Mouse (Mus musculus): ENCODE measurements around the gene Tmem139. TPM values are rescaled to one million over a fixed set of nuclear protein-coding genes. Genes with fewer than 3 reads are reported as not detected.

The Tmem139 gene
- 0.12 TPM in 1 of 2 replicates, not detected in the other for polyA plus RNA-seq (2015; fragmentation: Nextera tagmentation; extraction: Ambion mirVana)

DNA sequence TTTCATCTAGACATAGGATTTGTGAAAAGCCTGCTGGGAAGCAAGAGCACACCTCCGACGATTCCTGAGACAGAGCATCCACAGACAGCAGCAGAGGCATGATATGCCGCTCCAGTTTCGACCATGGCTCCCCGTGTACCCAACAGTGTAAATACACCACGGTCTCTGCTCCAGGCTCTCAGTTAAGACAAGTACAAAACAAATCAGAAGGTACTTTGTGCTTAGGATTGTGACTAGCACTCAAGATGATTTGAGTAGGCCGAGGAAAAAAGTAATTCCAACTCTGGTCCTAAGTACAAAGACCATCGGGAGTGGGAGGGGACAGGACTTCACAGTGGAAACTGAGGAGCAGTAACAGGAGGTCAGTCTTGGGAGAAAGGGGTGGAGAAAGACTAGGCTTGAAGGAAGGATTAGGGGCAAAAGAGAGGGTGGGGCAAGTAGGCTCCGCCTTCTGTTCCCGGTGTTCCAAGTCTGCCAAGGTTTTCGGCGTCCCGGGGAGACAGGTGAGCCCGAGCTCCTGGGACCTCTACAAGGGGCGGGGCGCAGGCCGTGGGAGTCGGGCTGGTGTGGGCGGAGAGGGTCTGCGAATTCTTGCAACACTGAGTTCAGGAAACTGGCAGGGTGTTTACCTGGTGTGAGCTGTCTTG is at the start of gene Tmem139:
Tmem139 (plus strand) TSS at position 447 of the 647 bp plus-strand sequence.
- Histone ChIP-seq H3K4me1 (replicated peaks) (peaks cover 38% of the 10 kb centered on the region), H3K4me2 (peak within 1 kb of the TSS; percentile 29; the same call in 1 of the 2 replicates), H3K9me3 (replicated peaks) (no peaks in the 10 kb centered on the region), H3K4me3 (replicated peaks) (no peak within 1 kb of the TSS), H3K27ac (no peak within 1 kb of the TSS), H3K36me3 (no peaks in the 10 kb centered on the region), H3K27me3 (no peaks in the 10 kb centered on the region), H3K9ac (no peak within 1 kb of the TSS; the same call in 1 of the 2 replicates)
- no peak for DNase-seq
- 32% methylated on average over 20 of the region's 20 CpGs for WGBS (ENCODE audit: insufficient replicate concordance)
- ATAC-seq (ENCODE audit: low read depth) = no peak

DNA sequence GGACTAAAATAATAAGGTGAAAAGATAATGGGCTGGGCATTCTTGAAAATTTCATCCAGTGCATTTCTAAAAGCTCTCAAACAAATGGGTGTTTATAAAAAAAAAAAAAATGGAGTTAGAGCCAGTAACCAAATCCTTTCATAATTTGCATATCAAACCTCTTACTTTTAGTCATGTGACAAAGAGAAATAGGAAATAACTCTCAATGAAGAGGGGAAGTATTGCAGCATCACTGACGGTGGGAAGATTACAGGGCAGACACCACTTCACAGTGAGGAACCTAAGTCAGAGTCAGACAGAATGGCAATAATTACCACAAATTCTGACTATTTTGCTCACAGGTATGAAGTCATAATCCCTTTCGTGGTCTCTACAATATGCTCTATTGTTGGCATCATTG is 46.7 kb upstream of the Tmem139 start, which contains the start of gene Tas2r144:
Tas2r144 (plus strand) TSS at position 301 of the 400 bp plus-strand sequence.
- H3K4me3 ChIP-seq (replicated peaks) = no peak within 1 kb of the TSS
- ATAC-seq (ENCODE audit: low read depth) (no peak), DNase-seq (no peak)
- H3K9me3 ChIP-seq (replicated peaks) = no peaks in the 10 kb centered on the region
- 53% methylated on average over 2 of the region's 2 CpGs for WGBS (ENCODE audit: insufficient replicate concordance)
- H3K27ac ChIP-seq = no peak within 1 kb of the TSS
- H3K36me3 ChIP-seq = no peaks in the 10 kb centered on the region
- no peak within 1 kb of the TSS for H3K4me2 ChIP-seq
- no peak within 1 kb of the TSS for H3K9ac ChIP-seq
- H3K27me3 ChIP-seq = no peaks in the 10 kb centered on the region
- H3K4me1 ChIP-seq (replicated peaks) = no peaks in the 10 kb centered on the region

DNA sequence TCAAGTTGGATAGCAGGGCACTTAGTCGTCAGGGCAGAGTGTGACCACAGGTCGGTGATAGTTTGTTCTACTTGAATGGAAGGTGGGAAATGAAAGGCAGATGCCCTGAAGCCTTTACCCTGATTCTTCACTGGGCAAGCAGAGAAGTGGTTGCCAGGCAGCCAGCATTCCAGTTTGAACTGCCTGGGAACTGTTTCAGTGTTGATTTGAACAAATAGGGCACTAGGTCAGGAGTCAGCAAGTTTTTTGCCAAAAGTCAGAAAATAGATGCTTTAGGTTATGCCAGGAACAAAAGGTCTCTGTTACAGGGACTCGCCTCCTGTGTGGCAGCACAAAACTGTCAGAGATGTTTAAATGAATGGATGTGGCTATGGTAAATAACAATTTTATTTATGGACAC is 39.5 kb upstream of the Tmem139 start:
- no peak overlapping the region for H3K9ac ChIP-seq
- no peaks in the 10 kb centered on the region for H3K27me3 ChIP-seq
- H3K4me2 ChIP-seq = no peak overlapping the region
- DNase-seq (no peak), ATAC-seq (ENCODE audit: low read depth) (no peak)
- no peak overlapping the region for H3K27ac ChIP-seq
- H3K9me3 ChIP-seq (replicated peaks) = no peaks in the 10 kb centered on the region
- H3K4me1 ChIP-seq (replicated peaks) = no peaks in the 10 kb centered on the region
- H3K36me3 ChIP-seq = no peaks in the 10 kb centered on the region
- 47% methylated on average over 3 of the region's 3 CpGs for WGBS (ENCODE audit: insufficient replicate concordance)
- H3K4me3 ChIP-seq (replicated peaks) = no peak overlapping the region

DNA sequence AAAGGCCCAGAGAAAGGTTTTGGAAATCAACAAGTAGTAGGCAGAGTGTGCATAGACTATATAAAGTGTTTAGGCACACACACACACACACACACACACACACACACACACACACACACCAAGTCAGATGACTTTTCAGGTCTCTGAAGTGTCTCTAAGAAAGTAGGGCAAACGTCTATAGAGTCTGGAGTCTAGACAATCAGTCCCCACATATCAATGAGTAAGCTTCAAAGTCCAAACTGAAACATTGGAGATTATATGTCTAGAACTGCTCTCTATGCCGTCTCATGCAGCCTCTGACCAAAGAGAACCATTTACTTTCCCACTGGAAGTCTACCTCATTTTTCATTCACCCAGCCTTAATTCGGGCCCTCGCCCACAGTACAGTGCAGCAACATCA is 36.7 kb upstream of the Tmem139 start:
- no peak overlapping the region for H3K9ac ChIP-seq
- no peaks in the 10 kb centered on the region for H3K27me3 ChIP-seq
- H3K4me3 ChIP-seq (replicated peaks) = no peak overlapping the region
- ATAC-seq (ENCODE audit: low read depth) = no peak
- no peaks in the 10 kb centered on the region for H3K36me3 ChIP-seq
- H3K9me3 ChIP-seq (replicated peaks) = no peaks in the 10 kb centered on the region
- no peaks in the 10 kb centered on the region for H3K4me1 ChIP-seq (replicated peaks)
- WGBS (ENCODE audit: insufficient replicate concordance) = 48% methylated on average over 4 of the region's 4 CpGs
- no peak overlapping the region for H3K4me2 ChIP-seq
- H3K27ac ChIP-seq = no peak overlapping the region
- no peak for DNase-seq

DNA sequence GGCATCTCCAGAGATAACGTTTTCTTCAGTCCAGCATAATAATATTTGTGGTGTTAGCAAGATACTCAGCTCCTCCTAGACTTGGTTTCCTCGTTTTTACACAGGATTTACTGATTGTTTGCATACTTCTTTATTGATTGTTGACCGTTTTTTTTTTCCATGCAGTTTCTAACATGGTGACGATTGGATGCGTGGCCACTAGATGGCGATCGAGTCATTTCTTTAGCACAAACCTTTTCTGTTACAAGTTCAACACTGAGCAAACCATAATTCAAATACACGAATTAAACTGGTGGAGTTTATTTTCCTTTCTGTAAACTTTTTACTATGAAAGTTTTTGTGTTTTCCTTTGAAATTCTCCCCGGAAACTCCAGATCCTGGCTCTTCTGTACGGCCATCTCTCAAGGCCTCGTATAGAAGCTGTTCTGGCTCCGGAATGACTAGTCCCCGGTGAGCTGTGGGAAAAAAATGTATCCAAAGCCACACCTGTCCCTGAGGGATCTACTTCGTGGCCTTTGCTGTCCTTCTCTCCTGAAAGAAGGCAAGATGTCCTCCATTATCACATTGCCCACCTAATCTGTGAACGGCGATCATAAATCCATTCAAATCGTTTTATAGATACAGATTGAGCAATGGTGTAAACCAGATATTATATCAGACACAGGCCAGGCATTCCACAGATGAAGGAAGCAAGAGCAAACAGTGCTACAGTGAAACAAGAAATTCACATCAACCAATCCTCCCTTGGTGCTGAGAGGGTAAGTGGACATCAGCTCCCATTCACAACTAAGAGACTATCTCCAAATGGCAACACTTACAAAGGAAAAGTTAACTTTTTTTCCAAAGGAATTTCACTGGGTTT is 34.3 kb upstream of the Tmem139 start:
- Histone ChIP-seq H3K36me3 (no peaks in the 10 kb centered on the region), H3K27me3 (no peaks in the 10 kb centered on the region), H3K9ac (no peak overlapping the region), H3K4me2 (no peak overlapping the region), H3K9me3 (replicated peaks) (no peaks in the 10 kb centered on the region), H3K4me1 (replicated peaks) (no peaks in the 10 kb centered on the region), H3K4me3 (replicated peaks) (no peak overlapping the region), H3K27ac (no peak overlapping the region)
- DNase-seq (peak; percentile 24), ATAC-seq (ENCODE audit: low read depth) (no peak)
- WGBS (ENCODE audit: insufficient replicate concordance) = 31% methylated on average over 17 of the region's 17 CpGs

DNA sequence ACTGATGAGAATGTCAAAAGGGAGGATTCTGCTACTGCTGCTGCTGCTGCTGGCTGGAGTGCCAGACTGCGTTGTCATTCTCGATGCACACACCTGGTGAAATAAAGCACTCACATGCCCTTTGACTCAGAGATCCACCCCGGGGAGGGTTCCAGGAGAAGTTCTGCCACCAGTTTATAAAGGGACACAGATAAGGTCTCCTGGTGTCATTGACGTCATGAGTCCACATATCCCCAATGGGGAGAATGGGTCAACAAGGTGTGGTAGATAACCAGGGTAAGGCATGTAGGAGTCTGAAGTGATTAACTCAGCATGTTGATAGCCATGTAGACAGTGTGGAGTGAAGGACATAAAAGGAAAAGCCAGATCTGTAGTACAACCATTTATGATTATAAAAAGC is 32.2 kb upstream of the Tmem139 start:
- no peak overlapping the region for H3K4me3 ChIP-seq (replicated peaks)
- no peaks in the 10 kb centered on the region for H3K27me3 ChIP-seq
- no peak overlapping the region for H3K4me2 ChIP-seq
- ATAC-seq (ENCODE audit: low read depth) (no peak), DNase-seq (no peak)
- no peaks in the 10 kb centered on the region for H3K9me3 ChIP-seq (replicated peaks)
- H3K36me3 ChIP-seq = no peaks in the 10 kb centered on the region
- no peaks in the 10 kb centered on the region for H3K4me1 ChIP-seq (replicated peaks)
- H3K27ac ChIP-seq = no peak overlapping the region
- H3K9ac ChIP-seq = no peak overlapping the region
- 56% methylated on average over 4 of the region's 4 CpGs for WGBS (ENCODE audit: insufficient replicate concordance)

DNA sequence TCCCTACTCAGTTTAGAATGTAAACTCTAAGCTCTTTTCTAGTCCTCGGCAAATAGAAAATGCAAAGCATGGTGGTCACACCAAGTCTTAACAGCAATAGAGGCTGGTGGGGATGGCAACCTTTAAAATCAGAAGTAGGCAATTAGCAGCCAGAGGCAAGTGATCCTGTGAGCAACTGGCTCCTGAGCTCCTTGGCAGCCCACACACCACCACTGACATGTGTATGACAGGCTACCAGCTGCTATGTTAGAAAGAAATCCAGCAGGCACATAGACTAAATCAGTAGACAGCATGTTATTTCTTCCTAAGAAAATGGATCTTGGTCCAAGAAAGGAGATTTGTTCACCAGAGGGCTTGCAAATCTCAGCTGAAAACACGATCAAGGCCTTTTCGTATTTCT is 30.6 kb upstream of the Tmem139 start:
- ATAC-seq (ENCODE audit: low read depth) = no peak
- Histone ChIP-seq H3K36me3 (no peaks in the 10 kb centered on the region), H3K27me3 (no peaks in the 10 kb centered on the region), H3K4me2 (no peak overlapping the region), H3K9ac (no peak overlapping the region), H3K9me3 (replicated peaks) (no peaks in the 10 kb centered on the region), H3K4me1 (replicated peaks) (no peaks in the 10 kb centered on the region), H3K4me3 (replicated peaks) (no peak overlapping the region), H3K27ac (no peak overlapping the region)
- WGBS (ENCODE audit: insufficient replicate concordance) = 72% methylated on average over 3 of the region's 3 CpGs
- no peak for DNase-seq

DNA sequence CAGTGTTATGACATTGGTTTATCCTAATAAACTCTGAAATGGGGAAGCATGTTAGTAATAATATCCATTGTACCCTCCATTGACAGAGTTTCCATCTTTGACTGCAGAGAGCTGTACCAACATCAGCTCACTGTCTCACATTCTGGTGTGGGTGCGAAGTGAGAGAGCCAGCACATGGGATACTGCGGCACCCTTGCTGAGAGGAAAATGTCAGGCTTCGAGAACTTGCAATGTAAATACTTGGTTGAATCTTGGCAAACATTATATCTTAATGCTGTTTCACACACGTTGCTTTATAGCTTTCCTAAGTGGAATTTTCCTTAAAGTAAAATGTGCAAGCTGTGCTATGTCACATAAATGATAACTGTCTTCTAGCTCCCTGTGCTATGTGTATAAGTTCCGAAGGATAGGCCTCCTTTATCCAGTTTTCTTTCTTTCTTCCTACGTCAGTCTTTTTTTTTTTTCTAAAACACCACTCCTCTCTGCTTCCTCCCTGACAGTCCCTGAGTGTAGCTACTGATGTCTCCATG is 24.4 kb upstream of the Tmem139 start:
- no peaks in the 10 kb centered on the region for H3K9me3 ChIP-seq (replicated peaks)
- H3K4me1 ChIP-seq (replicated peaks) = no peaks in the 10 kb centered on the region
- DNase-seq (no peak), ATAC-seq (ENCODE audit: low read depth) (no peak)
- H3K4me3 ChIP-seq (replicated peaks) = no peak overlapping the region
- no peak overlapping the region for H3K27ac ChIP-seq
- H3K27me3 ChIP-seq = no peaks in the 10 kb centered on the region
- H3K36me3 ChIP-seq = no peaks in the 10 kb centered on the region
- H3K4me2 ChIP-seq = no peak overlapping the region
- WGBS (ENCODE audit: insufficient replicate concordance) = 54% methylated on average over 6 of the region's 6 CpGs
- no peak overlapping the region for H3K9ac ChIP-seq

DNA sequence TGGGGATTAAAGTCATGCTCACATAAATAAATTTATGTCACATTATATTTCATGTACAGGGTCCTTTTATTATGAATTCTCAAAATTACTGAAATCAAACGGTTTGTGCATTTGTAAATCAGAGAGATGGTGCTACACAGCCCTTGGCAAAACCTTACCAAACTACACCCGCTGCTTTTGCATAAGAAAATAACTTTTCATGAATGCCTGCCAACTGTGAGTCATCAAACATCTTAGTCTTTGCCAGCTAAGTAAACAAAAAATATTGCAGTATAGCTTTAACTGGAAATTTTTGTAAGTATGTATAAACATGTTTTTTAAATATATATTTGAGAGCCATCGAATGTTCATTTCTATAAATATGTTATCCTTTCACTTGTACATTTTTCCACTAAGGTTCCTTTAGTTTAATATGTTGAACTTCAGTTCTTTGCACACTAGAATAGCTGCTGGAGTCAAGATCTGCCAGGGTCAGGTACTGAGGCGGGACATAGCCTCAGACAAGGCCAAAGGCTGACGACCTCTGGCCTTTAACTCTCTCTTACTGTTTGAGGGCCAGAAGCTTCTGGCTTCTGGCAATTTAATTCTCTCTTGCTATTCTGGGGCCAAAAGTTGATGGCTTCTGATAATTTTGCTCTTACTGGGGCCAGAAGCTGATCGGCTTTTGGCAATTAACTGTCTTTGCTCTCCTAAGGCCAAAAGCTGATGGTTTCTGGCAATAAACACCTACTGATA is 20.3 kb upstream of the Tmem139 start:
- Histone ChIP-seq H3K27me3 (no peaks in the 10 kb centered on the region), H3K4me3 (replicated peaks) (no peak overlapping the region), H3K27ac (no peak overlapping the region), H3K9me3 (replicated peaks) (no peaks in the 10 kb centered on the region), H3K4me1 (replicated peaks) (peaks cover 11% of the 10 kb centered on the region), H3K9ac (no peak overlapping the region), H3K36me3 (no peaks in the 10 kb centered on the region), H3K4me2 (no peak overlapping the region)
- no peak for ATAC-seq (ENCODE audit: low read depth)
- no peak for DNase-seq
- WGBS (ENCODE audit: insufficient replicate concordance) = 65% methylated on average over 6 of the region's 6 CpGs

DNA sequence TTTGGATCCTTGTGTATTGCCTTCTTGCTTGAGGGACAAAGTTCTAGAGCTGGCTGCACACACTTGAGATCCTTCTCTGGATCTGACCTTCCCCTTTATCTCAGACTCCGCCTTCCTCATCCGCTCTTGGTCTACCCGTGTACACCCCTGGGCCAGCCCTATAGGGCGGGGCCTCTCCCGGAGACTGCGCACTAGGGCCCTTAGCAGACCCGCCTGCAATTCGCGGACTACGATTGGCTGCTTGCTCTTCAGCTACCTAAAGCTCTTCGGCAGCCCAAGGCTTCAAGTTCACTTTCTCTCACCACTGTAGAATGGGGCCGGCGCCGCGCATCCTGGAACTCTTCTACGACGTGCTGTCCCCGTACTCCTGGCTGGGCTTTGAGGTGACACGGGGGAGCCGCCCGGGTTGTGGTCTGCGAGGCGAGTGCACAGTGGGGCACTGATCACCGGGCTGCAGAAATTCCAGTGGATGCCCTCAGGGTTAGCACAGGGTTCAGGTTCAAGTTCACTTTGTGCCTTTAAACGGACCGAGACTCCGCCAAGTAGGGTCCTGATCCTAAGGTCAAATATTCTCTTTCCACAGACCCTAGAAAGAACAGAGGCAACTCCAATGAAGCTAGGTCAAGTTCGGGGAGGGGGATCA is 15.9 kb upstream of the Tmem139 start, which contains the start of gene Gstk1:
Gstk1 (plus strand) TSS at position 225 of the 643 bp plus-strand sequence.
- Histone ChIP-seq H3K27ac (peak within 1 kb of the TSS; percentile 23; the same call in 1 of the 2 replicates), H3K27me3 (0 out of 2 replicates have a peak, but pooled peaks cover 4% of the 10 kb centered on the region), H3K4me3 (replicated peaks) (peak within 1 kb of the TSS; percentile 63), H3K4me1 (replicated peaks) (peaks cover 22% of the 10 kb centered on the region), H3K36me3 (no peaks in the 10 kb centered on the region), H3K4me2 (peak within 1 kb of the TSS; percentile 90), H3K9ac (peak within 1 kb of the TSS; percentile 71), H3K9me3 (replicated peaks) (no peaks in the 10 kb centered on the region)
- WGBS (ENCODE audit: insufficient replicate concordance) = 2% methylated on average over 28 of the region's 28 CpGs
- peak; percentile 100 for ATAC-seq (ENCODE audit: low read depth)
- DNase-seq = peak; percentile 90
